Mouse (Mus musculus): ENCODE data around the gene Twist2. TPM values are rescaled to one million over a fixed set of nuclear protein-coding genes. Genes with fewer than 3 reads are reported as not detected.

The Twist2 gene
- total and polyA plus RNA-seq, 3 experiments: not detected

- no peak for DNase-seq (ENCODE audit: low read depth, low spot score)
- Histone ChIP-seq H3K4me3 (ENCODE audit: control insufficient read depth in 1 of 2, insufficient read depth in 1 of 2, low read depth in 2 of 2, low read length in 2 of 2) (no peak overlapping the region), H3K4me1 (ENCODE audit: control insufficient read depth in 1 of 2, insufficient read depth in 2 of 2, low read length in 2 of 2) (no peaks in the 10 kb centered on the region), H3K79me2 (ENCODE audit: control insufficient read depth, insufficient read depth, low read length, poor library complexity) (no peaks in the 10 kb centered on the region), H3K36me3 (ENCODE audit: control insufficient read depth in 1 of 2, insufficient read depth in 2 of 2, low read length in 2 of 2) (no peaks in the 10 kb centered on the region), H3K9ac (ENCODE audit: control insufficient read depth, low read depth, low read length, poor library complexity, severe bottlenecking) (no peak overlapping the region), H3K27me3 (ENCODE audit: control insufficient read depth in 1 of 2, insufficient read depth in 2 of 2, low read length in 2 of 2) (0 out of 4 replicates have a peak, but pooled peaks cover 0 to 1% of the 10 kb centered on the region in 2 experiments), H3K9me3 (replicated peaks; ENCODE audit: insufficient read depth, low read length) (no peaks in the 10 kb centered on the region), H3K27ac (ENCODE audit: control insufficient read depth, low read depth, low read length) (no peak overlapping the region)
- no peak for TF ChIP-seq USF2 (IDR thresholded peaks at IDR 0.05; ENCODE audit: borderline replicate concordance in 1 of 2, insufficient read depth in 1 of 2, low read depth in 1 of 2, low read length in 2 of 2)
- TF ChIP-seq JUND (IDR thresholded peaks at IDR 0.05; ENCODE audit: low read depth, low read length): no peak
- no peak for TF ChIP-seq POLR2AphosphoS5 (IDR thresholded peaks at IDR 0.05; ENCODE audit: borderline replicate concordance, low read depth, low read length)
- no peak for TF ChIP-seq TBP (IDR thresholded peaks at IDR 0.05; ENCODE audit: low read depth, low read length)
- TF ChIP-seq SMC3 (IDR thresholded peaks at IDR 0.05; ENCODE audit: low read depth, low read length): no peak
- TF ChIP-seq BHLHE40 (IDR thresholded peaks at IDR 0.05; ENCODE audit: borderline replicate concordance, low read depth, low read length): no peak
- no peak for TF ChIP-seq GABPA (IDR thresholded peaks at IDR 0.05; ENCODE audit: low read depth, low read length)
Measured at GRCm38 (mm10) chr1:91770676-91771075, 30.6 kb upstream of the Twist2 start.

- no peaks in the 10 kb centered on the region for H3K27me3 ChIP-seq (ENCODE audit: control insufficient read depth in 1 of 2, insufficient read depth in 2 of 2, low read length in 2 of 2)
- no peak for DNase-seq (ENCODE audit: low read depth, low spot score)
- no peak overlapping the region for H3K9ac ChIP-seq (ENCODE audit: control insufficient read depth, low read depth, low read length, poor library complexity, severe bottlenecking)
- no peaks in the 10 kb centered on the region for H3K9me3 ChIP-seq (replicated peaks; ENCODE audit: insufficient read depth, low read length)
- no peak overlapping the region for H3K4me3 ChIP-seq (ENCODE audit: control insufficient read depth in 1 of 2, insufficient read depth in 1 of 2, low read depth in 2 of 2, low read length in 2 of 2)
- H3K27ac ChIP-seq (ENCODE audit: control insufficient read depth, low read depth, low read length): no peak overlapping the region
- H3K36me3 ChIP-seq (ENCODE audit: control insufficient read depth in 1 of 2, insufficient read depth in 2 of 2, low read length in 2 of 2): no peaks in the 10 kb centered on the region
- no peaks in the 10 kb centered on the region for H3K4me1 ChIP-seq (ENCODE audit: control insufficient read depth in 1 of 2, insufficient read depth in 2 of 2, low read length in 2 of 2)
- TF ChIP-seq ELF1 (IDR thresholded peaks at IDR 0.05; ENCODE audit: low read depth, low read length): no peak
- no peak for TF ChIP-seq MEF2A (IDR thresholded peaks at IDR 0.05; ENCODE audit: extremely low read depth, insufficient replicate concordance, low read depth, low read length, poor library complexity, severe bottlenecking)
- no peak for TF ChIP-seq RCOR1 (IDR thresholded peaks at IDR 0.05; ENCODE audit: low read depth, low read length)
- TF ChIP-seq USF2 (IDR thresholded peaks at IDR 0.05; ENCODE audit: borderline replicate concordance in 1 of 2, insufficient read depth in 1 of 2, low read depth in 1 of 2, low read length in 2 of 2): no peak
- no peak for TF ChIP-seq MAX (IDR thresholded peaks at IDR 0.05; ENCODE audit: low read length)
- TF ChIP-seq NRF1 (IDR thresholded peaks at IDR 0.05; ENCODE audit: insufficient read depth, low read depth, low read length, poor library complexity, severe bottlenecking): no peak
- TF ChIP-seq KAT2A (conservative IDR thresholded peaks at IDR 0.05; ENCODE audit: low read depth, low read length): no peak
- no peak for TF ChIP-seq GATA1 (IDR thresholded peaks at IDR 0.05; ENCODE audit: low read depth, low read length)
- TF ChIP-seq CHD2 (IDR thresholded peaks at IDR 0.05; ENCODE audit: low read length): no peak
- no peak for TF ChIP-seq ZNF384 (IDR thresholded peaks at IDR 0.05; ENCODE audit: low read depth, low read length)
- TF ChIP-seq MAFK (IDR thresholded peaks at IDR 0.05; ENCODE audit: borderline replicate concordance, low read depth, low read length): no peak
- no peaks in the 10 kb centered on the region for H3K79me2 ChIP-seq (ENCODE audit: control insufficient read depth, insufficient read depth, low read length, poor library complexity)
Measured at GRCm38 (mm10) chr1:91776928-91777327, 24.3 kb upstream of the Twist2 start.
